Mouse (Mus musculus): ENCODE measurements around the gene Smco4. TPM values are rescaled to one million over a fixed set of nuclear protein-coding genes. Genes with fewer than 3 reads are reported as not detected.

The Smco4 gene
- polyA plus RNA-seq, 1 experiment, result 16.7 TPM

- TF ChIP-seq CTCF (IDR thresholded peaks at IDR 0.05; ENCODE audit: borderline replicate concordance, insufficient read depth, low read length), result no peak
- H3K4me3 ChIP-seq (ENCODE audit: insufficient read depth, low read length), result no peak overlapping the region
- no peaks in the 10 kb centered on the region for H3K4me1 ChIP-seq (ENCODE audit: control insufficient read depth, insufficient read depth, low read length)
- no peak overlapping the region for H3K27ac ChIP-seq (ENCODE audit: insufficient read depth, low read length)
Measured at GRCm38 (mm10) chr9:15522887-15523286, 29.7 kb downstream of the Smco4 start.

GRCm38 (mm10) chr9:15523646-15524045, 30.4 kb downstream of the Smco4 start:
- Histone ChIP-seq H3K4me3 (ENCODE audit: insufficient read depth, low read length) (no peak overlapping the region), H3K4me1 (ENCODE audit: control insufficient read depth, insufficient read depth, low read length) (no peaks in the 10 kb centered on the region), H3K27ac (ENCODE audit: insufficient read depth, low read length) (no peak overlapping the region)
- no peak for TF ChIP-seq POLR2A (IDR thresholded peaks at IDR 0.05; ENCODE audit: low read depth, low read length)
- no peak for TF ChIP-seq CTCF (IDR thresholded peaks at IDR 0.05; ENCODE audit: borderline replicate concordance, insufficient read depth, low read length)

- Histone ChIP-seq H3K4me1 (ENCODE audit: control insufficient read depth, insufficient read depth, low read length) (no peaks in the 10 kb centered on the region), H3K27ac (ENCODE audit: insufficient read depth, low read length) (no peak overlapping the region), H3K4me3 (ENCODE audit: insufficient read depth, low read length) (no peak overlapping the region)
- TF ChIP-seq POLR2A (IDR thresholded peaks at IDR 0.05; ENCODE audit: low read depth, low read length) (no peak), CTCF (IDR thresholded peaks at IDR 0.05; ENCODE audit: borderline replicate concordance, insufficient read depth, low read length) (no peak)
Measured at GRCm38 (mm10) chr9:15525246-15525645, 32.0 kb downstream of the Smco4 start.

- no peak for TF ChIP-seq POLR2A (IDR thresholded peaks at IDR 0.05; ENCODE audit: low read depth, low read length)
- no peak for TF ChIP-seq CTCF (IDR thresholded peaks at IDR 0.05; ENCODE audit: borderline replicate concordance, insufficient read depth, low read length)
- Histone ChIP-seq H3K27ac (ENCODE audit: insufficient read depth, low read length) (no peak overlapping the region), H3K4me3 (ENCODE audit: insufficient read depth, low read length) (no peak overlapping the region), H3K4me1 (ENCODE audit: control insufficient read depth, insufficient read depth, low read length) (no peaks in the 10 kb centered on the region)
Measured at GRCm38 (mm10) chr9:15526539-15526938, 33.3 kb downstream of the Smco4 start.

GRCm38 (mm10) chr9:15527846-15528245, 34.6 kb downstream of the Smco4 start:
- Histone ChIP-seq H3K4me3 (ENCODE audit: insufficient read depth, low read length) (no peak overlapping the region), H3K4me1 (ENCODE audit: control insufficient read depth, insufficient read depth, low read length) (no peaks in the 10 kb centered on the region), H3K27ac (ENCODE audit: insufficient read depth, low read length) (no peak overlapping the region)
- TF ChIP-seq POLR2A (IDR thresholded peaks at IDR 0.05; ENCODE audit: low read depth, low read length), result no peak

GRCm38 (mm10) chr9:15528368-15528767, 35.1 kb downstream of the Smco4 start:
- H3K4me1 ChIP-seq (ENCODE audit: control insufficient read depth, insufficient read depth, low read length), result no peaks in the 10 kb centered on the region
- TF ChIP-seq POLR2A (IDR thresholded peaks at IDR 0.05; ENCODE audit: low read depth, low read length), result no peak
- no peak for TF ChIP-seq CTCF (IDR thresholded peaks at IDR 0.05; ENCODE audit: borderline replicate concordance, insufficient read depth, low read length)
- no peak overlapping the region for H3K4me3 ChIP-seq (ENCODE audit: insufficient read depth, low read length)
- H3K27ac ChIP-seq (ENCODE audit: insufficient read depth, low read length), result no peak overlapping the region

- H3K27ac ChIP-seq (ENCODE audit: insufficient read depth, low read length), result no peak overlapping the region
- H3K4me3 ChIP-seq (ENCODE audit: insufficient read depth, low read length), result no peak overlapping the region
- no peak for TF ChIP-seq POLR2A (IDR thresholded peaks at IDR 0.05; ENCODE audit: low read depth, low read length)
- TF ChIP-seq CTCF (IDR thresholded peaks at IDR 0.05; ENCODE audit: borderline replicate concordance, insufficient read depth, low read length), result no peak
- no peaks in the 10 kb centered on the region for H3K4me1 ChIP-seq (ENCODE audit: control insufficient read depth, insufficient read depth, low read length)
Measured at GRCm38 (mm10) chr9:15529275-15529964, 36.2 kb downstream of the Smco4 start.

GRCm38 (mm10) chr9:15529965-15530320, 36.7 kb downstream of the Smco4 start:
- no peaks in the 10 kb centered on the region for H3K4me1 ChIP-seq (ENCODE audit: control insufficient read depth, insufficient read depth, low read length)
- H3K27ac ChIP-seq (ENCODE audit: insufficient read depth, low read length), result no peak overlapping the region
- TF ChIP-seq CTCF (IDR thresholded peaks at IDR 0.05; ENCODE audit: borderline replicate concordance, insufficient read depth, low read length), result no peak
- TF ChIP-seq POLR2A (IDR thresholded peaks at IDR 0.05; ENCODE audit: low read depth, low read length), result no peak
- no peak overlapping the region for H3K4me3 ChIP-seq (ENCODE audit: insufficient read depth, low read length)

GRCm38 (mm10) chr9:15531204-15531603, 38.0 kb downstream of the Smco4 start:
- no peaks in the 10 kb centered on the region for H3K4me1 ChIP-seq (ENCODE audit: control insufficient read depth, insufficient read depth, low read length)
- no peak overlapping the region for H3K4me3 ChIP-seq (ENCODE audit: insufficient read depth, low read length)
- no peak overlapping the region for H3K27ac ChIP-seq (ENCODE audit: insufficient read depth, low read length)
- TF ChIP-seq CTCF (IDR thresholded peaks at IDR 0.05; ENCODE audit: borderline replicate concordance, insufficient read depth, low read length), result no peak
- TF ChIP-seq POLR2A (IDR thresholded peaks at IDR 0.05; ENCODE audit: low read depth, low read length), result no peak

GRCm38 (mm10) chr9:15533336-15534070, 40.3 kb downstream of the Smco4 start:
- no peak for TF ChIP-seq CTCF (IDR thresholded peaks at IDR 0.05; ENCODE audit: borderline replicate concordance, insufficient read depth, low read length)
- TF ChIP-seq POLR2A (IDR thresholded peaks at IDR 0.05; ENCODE audit: low read depth, low read length), result no peak
- H3K27ac ChIP-seq (ENCODE audit: insufficient read depth, low read length), result no peak overlapping the region
- no peaks in the 10 kb centered on the region for H3K4me1 ChIP-seq (ENCODE audit: control insufficient read depth, insufficient read depth, low read length)
- H3K4me3 ChIP-seq (ENCODE audit: insufficient read depth, low read length), result no peak overlapping the region
